ENCODE assay signal across 30 mouse cellular contexts in the genomic region with DNA sequence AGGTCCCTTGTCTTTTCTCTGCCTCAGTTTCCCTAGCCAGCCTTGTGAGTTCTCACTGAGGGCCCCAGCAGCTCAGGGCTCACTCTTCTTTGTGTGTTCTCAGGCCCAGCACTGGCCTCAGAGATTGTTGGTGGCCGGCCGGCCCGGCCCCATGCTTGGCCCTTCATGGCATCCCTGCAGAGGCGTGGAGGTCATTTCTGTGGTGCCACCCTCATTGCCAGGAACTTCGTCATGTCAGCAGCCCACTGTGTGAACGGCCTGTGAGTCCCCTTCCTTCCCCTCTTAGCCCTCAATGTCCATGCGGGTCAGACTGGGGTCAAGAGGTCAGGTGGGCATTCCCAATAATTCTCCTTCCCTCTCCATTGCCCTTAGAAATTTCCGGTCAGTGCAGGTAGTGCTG. TPM values are rescaled to one million over a fixed set of nuclear protein-coding genes. Genes with fewer than 3 reads are reported as not detected.
"Had no signal": no experiment of that assay in that cellular context is flagged by ENCODE, and none has a peak within 500 bp of the region (broad histone marks: within the 10 kb centered on the region; RNA-seq: fewer than 3 reads in every experiment).

No protein-coding gene starts in this region.

- ATAC-seq: hindbrain, embryonic 16.5 days; inflammation-experienced regulatory T-cells, adult 6 months; intestine, embryonic 15.5 days; intestine, postnatal 0 days had no signal

- H3K9ac ChIP-seq: heart, embryonic 12.5 days; hindbrain, embryonic 14.5 days; intestine, embryonic 15.5 days; limb, embryonic 12.5 days; liver, embryonic 13.5 days had no signal

- H3K27me3 ChIP-seq: intestine, embryonic 15.5 days had no signal

- H3K27ac ChIP-seq: gastrocnemius, adult 2 months; heart, embryonic 10.5 days; hindbrain, embryonic 14.5 days; intestine, embryonic 15.5 days; layer of hippocampus, adult 2 months; left cerebral cortex, adult 2 months; limb, embryonic 10.5 days; limb, embryonic 12.5 days; liver, embryonic 13.5 days had no signal

- H3K9me3 ChIP-seq: heart, embryonic 10.5 days; heart, embryonic 12.5 days; intestine, embryonic 15.5 days; limb, embryonic 10.5 days; limb, embryonic 12.5 days; liver, embryonic 13.5 days had no signal

- H3K36me3 ChIP-seq: heart, embryonic 10.5 days; heart, embryonic 12.5 days; intestine, embryonic 15.5 days; limb, embryonic 10.5 days; limb, embryonic 12.5 days; liver, embryonic 13.5 days had no signal

- H3K4me3 ChIP-seq: gastrocnemius, adult 2 months; heart, embryonic 10.5 days; heart, embryonic 12.5 days; intestine, embryonic 15.5 days; layer of hippocampus, adult 2 months; left cerebral cortex, adult 2 months; limb, embryonic 10.5 days; limb, embryonic 12.5 days; liver, embryonic 13.5 days had no signal

- DNase-seq: gastrocnemius, adult 2 months; gastrocnemius, postnatal 10 days; gastrocnemius, postnatal 25 days; heart, postnatal 10 days; heart, postnatal 4 days; kidney, adult 18-20 months; kidney, adult 8-10 months; kidney, postnatal 10 days; kidney, postnatal 25 days; kidney, postnatal 4 days; liver, embryonic 13.5 days had no signal

- H3K4me2 ChIP-seq: heart, embryonic 12.5 days; hindbrain, embryonic 14.5 days; intestine, embryonic 15.5 days; limb, embryonic 12.5 days; liver, embryonic 11.5 days; liver, embryonic 13.5 days had no signal

RNA-seq across cellular contexts. Expression of a gene that starts 0.6 kb away (rescaled TPM):
- polyA plus RNA-seq: frontal cortex, adult 2 months; hindbrain, embryonic 11.5 days; inflammation-experienced regulatory T-cells, adult 6 months; intestine, postnatal 0 days; kidney, embryonic 14.5 days; limb, embryonic 10.5 days; limb, embryonic 12.5 days had no signal

RNA-seq across cellular contexts. Expression of a gene that starts 4.0 kb away (rescaled TPM):
- polyA plus RNA-seq: heart, embryonic 10.5 days; heart, embryonic 12.5 days; heart, embryonic 14.5 days; heart, embryonic 16.5 days; hindbrain, embryonic 11.5 days; hindbrain, embryonic 14.5 days; hindbrain, embryonic 16.5 days; inflammation-experienced regulatory T-cells, adult 6 months; intestine, embryonic 15.5 days; intestine, postnatal 0 days; kidney, embryonic 14.5 days; kidney, embryonic 16.5 days; limb, embryonic 10.5 days; limb, embryonic 12.5 days; liver, embryonic 11.5 days; liver, embryonic 13.5 days; liver, embryonic 16.5 days had no signal

RNA-seq across cellular contexts. Expression of a gene that starts 12.3 kb away (rescaled TPM):
- polyA plus RNA-seq: inflammation-experienced regulatory T-cells, adult 6 months had no signal
